Mouse (Mus musculus) liver, adult 2 months (tissue): ENCODE data around the gene Ly75. TPM values are rescaled to one million over a fixed set of nuclear protein-coding genes. Genes with fewer than 3 reads are reported as not detected.

Source experiments
- DNase-seq: peaks from one replicate; pipeline ENCODE4 v3.0.0-alpha.2; 2011; ENCODE audit warnings: low read depth, low spot score; ENCODE audit errors: extremely low read depth
- H3K27ac ChIP-seq: fragments of 200-500 bp; replicated peaks from 2 replicates; pipeline ENCODE4 v1.5.1; 2012; ENCODE audit warnings: low read depth, mild to moderate bottlenecking, control low read depth, inconsistent platforms, low read length; ENCODE audit not compliant: insufficient read depth
- H3K27me3 ChIP-seq: fragments of 200-500 bp; 2 replicates; pipeline ENCODE4 v1.6.1; 2012; ENCODE audit warnings: mild to moderate bottlenecking, moderate library complexity, low read length, inconsistent platforms; ENCODE audit not compliant: control insufficient read depth, insufficient read depth
- H3K36me3 ChIP-seq: fragments of 200-500 bp; 2 replicates; pipeline ENCODE4 v1.6.1; 2012; ENCODE audit warnings: low read length, inconsistent platforms; ENCODE audit not compliant: control insufficient read depth, insufficient read depth
- H3K4me1 ChIP-seq: fragments of 200-500 bp; 2 replicates; pipeline ENCODE4 v1.6.1; 2011; ENCODE audit warnings: low read length; ENCODE audit not compliant: control insufficient read depth, insufficient read depth
- H3K4me3 ChIP-seq: fragments of 200-500 bp; 2 replicates; pipeline ENCODE4 v1.5.1; 2011; ENCODE audit warnings: low read depth, mild to moderate bottlenecking, control low read depth, low read length, moderate library complexity; ENCODE audit not compliant: insufficient read depth
- H3K79me2 ChIP-seq: fragments of 200-500 bp; 2 replicates; pipeline ENCODE4 v1.6.1; 2012; ENCODE audit warnings: inconsistent platforms, mild to moderate bottlenecking, low read length, moderate library complexity; ENCODE audit not compliant: control insufficient read depth, insufficient read depth
- H3K9ac ChIP-seq: fragments of 200-500 bp; 2 replicates; pipeline ENCODE4 v1.6.1; 2012; ENCODE audit warnings: low read depth, mild to moderate bottlenecking, control low read depth, inconsistent platforms, low read length
- CTCF ChIP-seq: fragments of 200-500 bp; IDR thresholded peaks from 2 replicates; pipeline ENCODE4 v1.5.1; 2011; ENCODE audit warnings: low read depth, low read length, control low read depth
- POLR2A ChIP-seq: fragments of 200-500 bp; IDR thresholded peaks from 2 replicates; pipeline ENCODE4 v1.6.1; 2011; ENCODE audit warnings: low read length, control low read depth; ENCODE audit not compliant: insufficient read depth; ENCODE audit errors: extremely low read depth
- WGBS: fragments of 180-500 bp; shearing (Covaris S2); methylation state at CpG from one replicate; pipeline ENCODE4 v1.1.7; 2018; 5-methylcytosine and 5-hydroxymethylcytosine counted together
- polyA plus RNA-seq: library from polyadenylated mRNA; depleted of rRNA; stranded (reverse); fragments of >200 nt; gene quantifications from 2 replicates; pipeline ENCODE4 v1.2.3, GENCODE M21; 2012
- total RNA-seq: library from RNA; depleted of rRNA; stranded (reverse); fragments of >200 nt; gene quantifications from 2 replicates; pipeline ENCODE4 v1.2.3, GENCODE M21; 2014

The Ly75 gene
- total and polyA plus RNA-seq, 2 experiments, result 0.60 to 3.0 TPM

DNA sequence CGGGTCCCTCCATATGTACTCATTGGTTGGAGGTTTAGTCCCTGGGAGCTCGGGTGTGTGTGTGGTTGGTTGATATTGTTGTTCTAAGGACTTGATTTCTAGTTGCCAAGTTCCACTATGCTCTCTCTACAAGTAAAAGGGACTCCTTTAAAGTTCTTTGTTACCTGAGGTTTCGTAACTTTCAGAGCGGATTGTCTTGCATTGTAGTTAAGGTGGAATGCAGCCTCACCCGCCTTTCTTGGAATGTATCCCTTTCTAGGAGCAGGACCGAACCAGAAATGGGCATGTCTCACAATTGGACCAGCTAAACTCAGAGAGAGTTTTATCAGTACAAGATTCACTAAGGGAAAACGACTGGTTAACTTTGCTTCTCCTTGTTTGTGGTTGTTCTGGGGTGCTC lies 28.1 kb upstream of the Ly75 start:
- Histone ChIP-seq H3K9ac (no peak overlapping the region), H3K4me3 (no peak overlapping the region), H3K36me3 (no peaks in the 10 kb centered on the region), H3K4me1 (peaks cover 5% of the 10 kb centered on the region), H3K27ac (no peak overlapping the region), H3K79me2 (no peaks in the 10 kb centered on the region), H3K27me3 (no peaks in the 10 kb centered on the region)
- TF ChIP-seq CTCF, result no peak
- TF ChIP-seq POLR2A, result no peak
- 72% methylated on average over 7 of the region's 7 CpGs for WGBS
- DNase-seq, result no peak

DNA sequence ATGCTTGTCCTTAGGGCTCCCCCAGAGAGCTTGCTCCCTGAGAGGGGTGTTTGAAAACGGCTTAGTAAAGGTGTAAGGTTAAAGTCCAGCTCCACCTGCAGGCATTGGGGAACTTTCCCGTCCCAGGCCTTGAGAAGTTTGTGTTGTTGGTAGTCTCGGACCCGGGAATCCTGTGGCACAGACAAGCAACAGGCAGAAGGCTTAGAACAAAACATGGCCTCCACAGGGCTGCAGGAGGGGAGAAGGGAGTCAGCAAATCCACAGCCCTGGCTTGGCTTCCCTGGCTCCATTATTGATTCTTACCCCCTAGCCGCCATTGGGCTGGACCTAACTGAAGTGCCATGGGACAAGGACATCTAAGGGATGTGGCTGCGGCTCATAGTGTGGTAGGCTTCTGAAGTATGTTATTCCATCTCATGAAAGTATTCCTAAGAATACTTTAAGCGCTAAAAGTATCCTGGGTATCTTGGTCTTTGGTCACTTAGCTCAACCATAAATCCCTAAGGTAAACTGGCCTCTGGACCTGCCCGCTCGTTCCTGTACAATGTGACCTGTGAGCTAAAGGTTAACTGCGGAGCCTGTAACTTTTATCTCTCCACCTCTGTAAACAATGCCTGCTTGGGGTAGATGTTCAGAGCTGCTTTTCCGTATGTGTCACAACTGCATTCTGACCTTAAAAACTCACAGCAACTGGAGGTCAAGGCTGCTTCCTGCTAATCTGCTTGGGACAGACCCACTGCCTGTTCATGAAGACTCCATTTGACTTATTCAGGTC lies 27.1 kb upstream of the Ly75 start:
- Histone ChIP-seq H3K27ac (no peak overlapping the region), H3K9ac (no peak overlapping the region), H3K79me2 (no peaks in the 10 kb centered on the region), H3K4me3 (no peak overlapping the region), H3K27me3 (no peaks in the 10 kb centered on the region), H3K36me3 (no peaks in the 10 kb centered on the region), H3K4me1 (peaks cover 5% of the 10 kb centered on the region)
- TF ChIP-seq CTCF (no peak), POLR2A (no peak)
- peak; percentile 72 for DNase-seq
- 22% methylated on average over 11 of the region's 11 CpGs for WGBS

GRCm38 (mm10) chr2:60409194-60409593 lies 26.1 kb upstream of the Ly75 start:
- Histone ChIP-seq H3K9ac (no peak overlapping the region), H3K4me3 (no peak overlapping the region), H3K79me2 (no peaks in the 10 kb centered on the region), H3K27me3 (no peaks in the 10 kb centered on the region), H3K36me3 (no peaks in the 10 kb centered on the region), H3K27ac (no peak overlapping the region), H3K4me1 (peaks cover 5% of the 10 kb centered on the region)
- WGBS, result 86% methylated on average over 6 of the region's 6 CpGs
- TF ChIP-seq CTCF, result no peak
- no peak for TF ChIP-seq POLR2A
- DNase-seq, result no peak

DNA sequence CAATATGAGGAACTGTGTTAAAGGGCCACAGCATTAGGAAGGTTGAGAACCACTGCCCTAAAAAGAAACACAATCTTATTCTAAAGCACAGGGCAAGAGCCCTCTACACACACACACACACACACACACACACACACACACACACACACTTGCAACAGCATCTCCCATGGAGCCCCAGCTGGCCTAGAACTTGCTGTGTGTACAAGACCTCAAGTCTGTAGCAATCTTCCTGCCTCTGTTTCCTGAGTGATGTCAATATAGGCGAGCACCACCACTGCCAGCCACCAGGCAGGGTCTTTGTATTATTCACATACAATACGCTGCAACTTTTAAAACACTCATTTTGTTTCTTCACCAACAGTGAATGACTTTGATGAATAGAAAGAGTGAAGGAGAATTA lies 24.3 kb upstream of the Ly75 start:
- Histone ChIP-seq H3K36me3 (no peaks in the 10 kb centered on the region), H3K79me2 (no peaks in the 10 kb centered on the region), H3K4me3 (no peak overlapping the region), H3K27ac (no peak overlapping the region), H3K4me1 (peaks cover 5% of the 10 kb centered on the region), H3K9ac (no peak overlapping the region), H3K27me3 (no peaks in the 10 kb centered on the region)
- TF ChIP-seq POLR2A (no peak), CTCF (no peak)
- 90% methylated on average over 2 of the region's 2 CpGs for WGBS
- no peak for DNase-seq

GRCm38 (mm10) chr2:60405431-60405830 lies 22.3 kb upstream of the Ly75 start:
- H3K4me3 ChIP-seq, result no peak overlapping the region
- no peaks in the 10 kb centered on the region for H3K79me2 ChIP-seq
- TF ChIP-seq POLR2A, result no peak
- TF ChIP-seq CTCF, result no peak
- no peaks in the 10 kb centered on the region for H3K36me3 ChIP-seq
- DNase-seq, result no peak
- H3K27ac ChIP-seq, result no peak overlapping the region
- H3K9ac ChIP-seq, result no peak overlapping the region
- 90% methylated on average over 5 of the region's 5 CpGs for WGBS
- no peaks in the 10 kb centered on the region for H3K27me3 ChIP-seq
- peaks cover 3% of the 10 kb centered on the region for H3K4me1 ChIP-seq

DNA sequence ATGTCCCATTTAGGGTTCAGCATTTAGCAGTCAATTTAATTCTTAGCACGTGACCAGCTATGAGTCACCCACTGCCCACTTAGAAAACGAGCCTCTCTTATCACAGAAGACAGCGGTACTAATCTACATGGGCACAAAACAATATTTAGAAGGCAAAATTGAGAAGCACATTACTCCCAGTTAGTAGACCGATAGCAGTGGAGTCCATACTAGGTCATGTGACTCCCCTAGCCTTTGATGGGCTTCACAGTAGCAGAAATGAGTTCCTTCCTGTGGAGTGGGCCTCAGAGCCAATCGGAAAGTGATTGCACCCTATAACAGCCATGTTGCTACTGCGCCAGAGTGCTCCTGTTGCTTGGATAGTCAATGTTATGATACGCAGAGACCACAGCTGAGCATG lies 21.7 kb upstream of the Ly75 start:
- no peak for DNase-seq
- TF ChIP-seq CTCF, result no peak
- no peak for TF ChIP-seq POLR2A
- no peaks in the 10 kb centered on the region for H3K79me2 ChIP-seq

More for the DNA sequence above, 21.7 kb upstream of the Ly75 start:
- H3K27ac ChIP-seq, result no peak overlapping the region
- no peaks in the 10 kb centered on the region for H3K36me3 ChIP-seq
- no peaks in the 10 kb centered on the region for H3K4me1 ChIP-seq
- H3K27me3 ChIP-seq, result no peaks in the 10 kb centered on the region
- no peak overlapping the region for H3K9ac ChIP-seq
- H3K4me3 ChIP-seq, result no peak overlapping the region
- 91% methylated on average over 7 of the region's 7 CpGs for WGBS
